Mouse (Mus musculus): ENCODE results near the gene Abhd11. TPM values are rescaled to one million over a fixed set of nuclear protein-coding genes. Genes with fewer than 3 reads are reported as not detected.
"Not testable (repeated sequence)": the region's sequence is repeated elsewhere in the genome, so short reads cannot be mapped to it uniquely, and the experiment has no call there.

The Abhd11 gene
- total RNA-seq, 2 experiments from 2014 or later: 61.4 to 65.0 TPM

DNA sequence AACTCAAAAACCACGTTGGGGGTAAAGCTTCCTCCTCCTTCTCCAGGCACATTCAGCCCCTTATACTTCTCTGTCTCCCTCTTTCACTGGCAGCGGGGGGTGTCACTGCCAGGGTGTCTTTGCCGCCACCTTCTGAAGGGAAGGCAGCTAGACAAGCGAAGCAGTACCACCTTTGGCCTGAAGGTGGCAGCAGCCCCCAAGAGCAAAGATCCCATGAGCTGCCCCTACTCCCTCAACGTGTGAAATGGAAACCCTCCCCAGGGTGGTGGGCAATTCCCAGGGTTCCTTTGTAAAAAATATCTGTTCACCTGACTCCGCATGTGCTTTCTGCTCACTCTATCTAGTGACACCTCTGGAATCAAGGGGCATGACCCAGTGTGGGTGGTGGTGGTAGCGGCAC is 6.5 kb downstream of the Abhd11 start:
- DNase-seq: peak; percentile 86 to 93
- intact Hi-C loops (cut with DNase I): loop anchor here (2.0 to 10.0 kb wide), 4 partner anchors 57 to 267 kb away; no protein-coding TSS in a partner anchor

DNA sequence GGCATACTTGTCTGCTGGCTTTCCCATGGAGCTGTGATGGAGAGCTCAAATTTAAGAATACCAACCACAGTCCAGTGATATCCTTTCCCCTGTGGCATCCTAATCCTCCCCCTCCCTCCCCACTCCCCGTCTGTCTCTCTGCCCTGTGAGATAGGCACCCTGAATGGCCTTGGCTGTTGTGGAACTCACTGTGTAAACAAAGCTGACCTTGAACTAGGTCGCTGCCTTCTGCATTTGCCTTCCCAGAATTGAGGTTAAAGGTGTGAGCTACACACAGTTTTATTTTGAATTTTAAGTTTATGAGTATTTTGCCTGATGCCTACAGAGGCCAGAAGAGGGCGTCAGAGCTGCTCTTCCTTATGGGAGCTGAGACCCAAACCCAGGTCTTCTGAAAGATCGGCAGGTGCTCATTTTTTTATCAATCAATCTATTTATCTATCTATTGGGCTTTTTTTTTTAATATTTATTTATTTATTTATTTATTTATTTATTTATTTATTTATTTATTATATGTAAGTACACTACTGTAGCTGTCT is 7.3 kb downstream of the Abhd11 start:
- intact Hi-C loops (cut with DNase I): loop anchor here (5.0 to 10.0 kb wide), 3 partner anchors 56 to 266 kb away; no protein-coding TSS in a partner anchor
- DNase-seq: no peak

DNA sequence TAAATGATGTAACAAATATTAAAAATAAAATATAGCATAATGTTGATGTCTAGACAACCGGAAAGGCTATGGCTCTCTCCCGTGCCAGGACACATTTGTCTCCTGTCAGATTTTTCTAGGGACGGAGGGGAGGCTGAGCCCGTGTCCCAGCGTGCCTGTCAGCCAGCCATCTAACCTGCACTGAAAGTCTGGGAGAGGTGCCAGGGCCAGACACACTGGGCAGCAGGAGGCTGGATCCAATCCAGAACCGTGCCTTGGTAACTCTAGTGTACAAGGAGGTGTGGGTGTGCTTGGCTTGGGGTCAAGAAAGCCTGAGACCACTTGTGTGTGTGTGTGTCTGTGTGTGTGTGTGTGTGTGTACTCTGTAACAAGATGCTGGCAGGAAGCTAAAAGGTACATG is 12.9 kb downstream of the Abhd11 start:
- DNase-seq: peak; percentile 69 to 80
- intact Hi-C loops (cut with DNase I): no loop called here

DNA sequence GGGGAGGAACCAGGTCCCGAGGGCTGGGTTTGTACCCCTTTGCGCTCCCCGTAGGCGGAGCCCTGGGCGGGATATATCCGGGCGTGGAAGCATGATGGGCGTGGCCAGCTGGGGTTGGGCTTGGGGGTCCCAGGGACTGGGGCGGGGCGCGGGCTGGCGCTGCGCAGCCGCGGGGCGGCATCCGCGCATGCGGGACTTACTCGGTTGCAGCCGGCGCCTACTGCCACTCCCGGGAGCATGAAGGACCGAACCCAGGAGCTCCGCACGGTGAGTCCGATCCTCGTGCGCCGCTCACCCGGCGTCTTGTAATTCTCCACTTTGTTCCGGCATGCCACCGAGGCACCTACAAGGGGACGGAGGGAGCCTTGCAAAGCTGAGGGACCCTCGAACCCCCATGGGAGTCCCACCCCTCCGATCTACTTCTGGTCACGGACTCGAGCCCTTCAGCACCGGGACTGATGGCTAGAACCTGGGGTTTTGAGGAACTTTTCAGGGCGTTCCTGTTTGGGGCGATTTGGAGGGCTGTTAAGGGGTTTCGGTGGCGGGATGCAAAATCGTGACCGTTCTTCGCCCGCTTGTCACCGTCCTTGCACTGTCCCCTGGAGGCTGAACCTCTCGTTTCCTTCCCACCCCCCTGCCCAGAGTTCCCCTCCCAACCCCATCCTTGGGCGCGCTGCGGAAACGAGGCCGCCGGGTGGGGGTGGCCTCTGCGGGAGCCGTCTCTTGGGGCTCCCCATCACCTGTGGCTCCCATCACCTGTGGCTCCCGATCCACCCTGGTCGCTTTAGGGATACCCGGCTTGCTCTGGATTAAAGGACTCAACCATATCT is 14.6 kb downstream of the Abhd11 start, which contains the start of gene Stx1a:
TSS of gene Stx1a (plus strand) at position 139 of the 830 bp plus-strand sequence.
- intact Hi-C loops (cut with DNase I): no loop called here

DNA sequence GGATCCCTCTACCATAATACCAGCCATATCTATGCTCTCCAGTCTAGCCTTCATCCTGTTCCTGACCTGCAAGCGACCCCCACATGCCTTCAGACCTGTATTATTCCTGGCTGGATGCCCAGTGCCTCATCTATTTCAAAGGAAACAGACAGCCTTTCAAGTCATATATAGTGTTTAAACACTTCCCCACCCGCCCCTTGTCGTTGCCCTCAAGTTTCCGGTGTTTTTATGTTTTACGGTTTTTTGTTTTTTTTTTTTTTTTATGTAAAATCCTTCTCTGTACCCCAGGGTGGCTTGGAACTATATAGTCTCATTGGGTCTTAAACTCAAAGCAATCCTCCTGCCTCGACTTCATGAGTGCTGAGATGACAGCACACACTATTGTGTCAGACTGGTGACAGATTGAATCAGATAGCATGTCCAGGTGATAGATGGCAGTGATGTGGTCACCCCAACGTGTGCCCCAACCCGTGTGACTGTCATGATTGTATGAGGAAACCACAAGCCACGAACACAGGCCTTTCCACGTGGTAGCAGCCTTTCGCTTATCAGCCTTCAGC is 15.8 kb downstream of the Abhd11 start:
- intact Hi-C loops (cut with DNase I): no loop called here
- no peak for DNase-seq

More for the DNA sequence above, 14.6 kb downstream of the Abhd11 start, which contains the start of gene Stx1a:
- peak; percentile 90 to 92 for DNase-seq

DNA sequence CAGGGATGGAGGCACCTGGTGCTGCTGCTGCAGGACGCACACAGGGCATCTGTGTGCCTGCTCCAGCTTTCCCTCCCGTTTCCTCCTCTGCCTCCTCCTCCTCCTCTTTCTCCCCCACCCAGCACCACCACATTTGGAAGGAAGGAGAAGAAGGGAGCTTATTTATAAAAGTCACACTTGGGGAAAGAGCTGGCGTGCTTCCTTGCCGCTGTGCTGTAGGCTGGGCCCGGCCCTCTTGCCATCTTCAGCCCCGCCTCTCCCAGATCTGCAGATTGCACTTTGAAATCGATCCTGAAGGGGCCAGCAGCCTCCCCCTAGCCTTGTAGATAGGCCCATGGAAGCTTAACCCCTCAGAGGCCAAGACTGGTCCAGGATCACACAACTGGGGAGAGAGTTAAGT is 16.9 kb downstream of the Abhd11 start:
- no peak for DNase-seq
- intact Hi-C loops (cut with DNase I): no loop called here

DNA sequence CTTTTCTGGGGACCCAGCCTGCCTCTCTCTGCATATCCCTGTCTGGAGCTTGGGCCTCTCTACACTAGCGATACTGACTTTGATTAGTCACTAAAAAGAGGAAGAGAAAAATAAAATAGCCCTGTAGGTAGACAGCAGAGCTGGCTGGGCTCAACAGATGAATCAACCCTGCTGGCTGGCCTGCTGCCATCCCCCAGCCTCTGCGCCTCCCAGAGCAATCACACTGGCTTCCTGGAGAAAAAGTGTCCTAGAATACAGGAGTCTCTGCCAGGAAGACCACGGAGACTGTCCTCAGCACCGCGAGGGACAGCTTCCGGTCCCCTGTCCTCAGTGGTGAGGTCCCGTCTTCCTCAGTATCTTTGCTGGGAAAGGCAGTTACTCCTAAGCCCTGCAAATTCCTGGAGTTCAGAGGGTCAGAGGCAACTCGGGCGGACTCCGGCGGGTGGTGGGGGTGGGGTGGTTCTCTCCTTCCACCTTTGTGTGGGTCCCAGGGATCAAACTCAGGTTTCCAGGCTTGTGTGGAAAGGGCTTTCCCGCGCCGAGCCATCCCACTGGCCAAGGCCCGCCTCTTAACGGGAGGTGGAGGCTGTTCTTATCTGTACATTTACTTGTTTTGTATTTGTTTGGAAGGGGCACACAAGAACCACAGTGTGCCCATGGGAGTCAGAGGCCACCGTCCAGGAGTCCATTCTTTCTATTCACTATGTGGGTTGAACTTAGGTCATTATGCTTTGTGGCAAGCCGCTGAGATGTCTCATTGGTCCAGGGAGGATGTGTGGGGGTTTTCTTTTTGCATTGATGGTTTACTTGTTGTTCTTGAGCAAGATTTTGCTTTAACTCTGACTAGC is 20.3 kb downstream of the Abhd11 start:
- intact Hi-C loops (cut with DNase I): no loop called here
- peak; percentile 67 to 69 for DNase-seq

DNA sequence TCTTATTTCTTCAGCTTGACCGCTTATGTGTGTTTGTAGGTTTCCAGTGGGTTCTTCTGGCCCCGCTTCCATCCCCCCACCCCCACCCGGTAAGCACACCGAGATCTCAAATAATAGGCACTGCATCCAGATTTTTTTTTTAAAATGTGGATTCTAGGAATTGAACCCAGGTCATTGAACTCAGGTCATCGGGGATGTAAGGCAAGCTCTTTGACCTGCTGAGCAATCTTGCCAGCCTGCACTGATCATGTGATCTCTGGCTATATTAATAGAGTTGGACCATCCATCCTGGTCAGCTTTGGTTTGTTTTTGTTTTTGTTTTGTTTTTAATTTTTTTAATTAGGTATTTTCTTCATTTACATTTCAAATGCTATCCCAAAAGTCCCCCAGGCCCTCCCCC is 23.6 kb downstream of the Abhd11 start:
- intact Hi-C loops (cut with DNase I): no loop called here
- no peak for DNase-seq

DNA sequence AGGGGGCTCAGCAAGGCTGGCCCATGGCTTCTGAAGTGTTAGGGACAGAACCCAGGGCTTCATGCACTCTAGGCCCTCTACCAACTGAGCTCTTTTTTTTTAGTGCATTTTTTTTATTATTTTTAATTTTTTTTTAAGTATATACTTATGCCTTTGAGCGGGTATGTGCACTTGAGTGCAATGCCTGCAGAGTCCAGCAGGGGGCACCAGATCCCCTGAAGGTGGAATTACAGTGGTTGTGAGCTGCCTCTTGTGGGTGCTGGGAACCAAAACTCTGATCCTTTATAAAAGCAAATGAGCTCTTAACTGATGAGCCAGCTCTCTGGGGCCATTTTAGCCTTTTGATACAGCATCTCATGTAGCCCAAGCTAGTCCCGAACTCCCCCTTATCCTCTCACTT is 25.6 kb downstream of the Abhd11 start:
- intact Hi-C loops (cut with DNase I): no loop called here
- DNase-seq: no peak

DNA sequence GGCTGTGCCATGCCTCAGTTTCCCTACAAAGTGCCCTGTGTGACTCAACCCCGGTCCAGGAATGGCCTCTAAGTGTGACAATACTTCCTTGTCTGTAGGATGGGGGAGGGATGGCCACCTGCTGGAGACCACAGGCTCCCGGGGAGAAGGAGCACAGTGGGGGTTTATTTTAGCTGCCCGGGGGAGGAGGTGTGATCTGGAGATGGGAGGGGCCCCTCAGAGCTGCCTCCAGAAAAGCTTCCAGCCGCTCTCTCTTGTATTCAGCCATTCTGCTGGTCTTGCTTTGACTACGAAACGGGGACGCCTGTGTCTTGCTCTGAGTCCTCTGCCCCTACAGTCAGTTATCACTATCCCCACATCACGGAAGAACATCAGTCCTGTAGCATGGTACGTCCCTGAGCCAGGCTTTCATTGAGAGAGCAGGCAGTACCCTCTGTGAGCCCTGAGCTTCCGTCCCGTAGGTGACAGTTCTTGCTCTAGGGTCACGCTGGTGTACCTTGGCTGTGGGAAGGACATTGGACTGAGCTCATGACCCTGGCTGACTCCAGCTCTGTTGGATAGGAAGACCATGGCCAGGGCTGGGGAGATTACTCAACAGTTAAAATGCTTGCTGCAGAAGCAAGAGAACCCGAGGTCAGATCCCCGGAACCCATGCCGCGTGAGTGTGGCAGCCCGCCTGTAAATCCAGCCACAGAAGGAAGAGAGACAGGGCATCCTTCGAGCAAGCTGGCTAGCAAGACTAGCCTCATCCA is 26.8 kb downstream of the Abhd11 start:
- DNase-seq: no peak
- intact Hi-C loops (cut with DNase I): no loop called here

DNA sequence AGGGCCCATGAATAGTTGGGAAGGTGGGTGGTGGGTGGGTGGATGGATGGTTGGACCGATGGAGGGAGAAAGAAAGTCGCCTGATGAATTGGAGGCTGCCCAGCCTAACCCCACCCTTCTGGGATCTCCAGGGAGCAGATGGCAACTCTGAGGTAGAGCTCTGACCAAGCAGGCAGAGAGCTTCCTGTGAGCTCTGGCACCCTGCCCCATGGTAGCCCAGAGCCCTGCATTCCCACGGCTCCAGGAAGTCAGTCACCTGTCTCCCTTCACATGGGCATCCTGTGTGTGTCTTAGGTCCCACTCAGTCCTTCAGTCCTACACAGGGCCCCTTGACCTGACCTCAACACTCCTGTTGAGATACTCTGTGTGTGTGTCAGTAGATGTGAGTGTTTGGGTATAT is 29.0 kb downstream of the Abhd11 start:
- intact Hi-C loops (cut with DNase I): no loop called here
- no peak for DNase-seq

DNA sequence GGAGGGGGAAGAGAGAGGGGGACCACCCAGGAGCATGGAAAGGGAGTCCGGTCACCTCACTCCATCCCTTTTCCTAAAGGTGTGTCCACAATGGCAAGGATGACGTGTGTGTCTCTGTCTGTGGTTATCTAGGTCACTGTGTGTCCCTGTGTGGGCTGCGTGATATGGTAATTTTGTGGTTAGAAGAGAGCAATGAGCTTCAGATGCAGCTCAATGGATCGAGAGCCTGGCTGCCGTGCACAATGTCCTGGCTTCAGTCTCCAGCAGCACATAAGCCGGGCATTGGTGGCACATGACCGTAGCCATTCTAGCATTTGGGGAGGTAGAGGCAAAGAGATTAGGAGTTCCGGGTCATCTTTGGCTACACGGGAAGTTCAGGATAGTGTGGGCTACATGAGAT is 30.6 kb downstream of the Abhd11 start:
- intact Hi-C loops (cut with DNase I): no loop called here
- no peak for DNase-seq

DNA sequence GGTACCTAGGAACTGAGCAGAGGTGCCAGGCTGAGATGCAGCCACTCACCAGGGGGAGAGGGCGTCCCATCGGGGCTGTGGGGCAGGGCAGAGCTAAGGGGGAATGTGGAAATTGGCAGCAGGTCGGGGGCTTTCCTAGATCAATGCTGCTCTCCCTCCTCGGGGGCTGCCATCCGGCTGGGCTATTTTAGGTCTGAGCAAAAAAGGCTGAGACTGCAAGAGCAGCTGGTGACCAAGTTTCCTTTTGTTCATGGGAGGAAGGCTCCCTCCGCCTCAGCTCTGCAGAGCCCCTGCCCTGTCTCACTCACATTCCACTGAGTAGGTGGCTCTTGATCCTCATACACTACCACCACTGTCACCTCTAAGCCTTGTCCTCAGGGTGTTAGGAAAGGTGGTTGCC is 31.1 kb downstream of the Abhd11 start:
- DNase-seq: no peak
- intact Hi-C loops (cut with DNase I): no loop called here

DNA sequence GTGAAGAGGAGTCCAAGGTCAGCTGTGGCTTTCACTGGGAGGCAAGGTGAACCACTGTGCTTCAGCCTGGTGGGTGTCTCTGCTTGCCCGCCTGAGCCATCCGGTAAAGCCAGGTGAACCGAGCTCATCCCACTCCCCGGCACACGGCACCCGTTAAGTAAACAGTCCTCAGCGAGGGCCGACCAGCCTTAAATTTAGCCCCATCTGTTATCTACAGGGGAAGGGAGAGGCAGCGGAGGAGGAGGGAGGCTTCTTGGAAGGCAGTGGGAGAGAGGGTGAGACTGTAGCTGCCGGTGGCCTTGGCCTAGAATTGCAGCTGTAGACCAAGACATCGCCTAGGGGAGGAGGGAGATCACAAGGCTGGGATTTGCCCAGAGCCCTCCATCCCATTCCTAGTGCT is 31.8 kb downstream of the Abhd11 start:
- intact Hi-C loops (cut with DNase I): no loop called here
- DNase-seq: no peak

DNA sequence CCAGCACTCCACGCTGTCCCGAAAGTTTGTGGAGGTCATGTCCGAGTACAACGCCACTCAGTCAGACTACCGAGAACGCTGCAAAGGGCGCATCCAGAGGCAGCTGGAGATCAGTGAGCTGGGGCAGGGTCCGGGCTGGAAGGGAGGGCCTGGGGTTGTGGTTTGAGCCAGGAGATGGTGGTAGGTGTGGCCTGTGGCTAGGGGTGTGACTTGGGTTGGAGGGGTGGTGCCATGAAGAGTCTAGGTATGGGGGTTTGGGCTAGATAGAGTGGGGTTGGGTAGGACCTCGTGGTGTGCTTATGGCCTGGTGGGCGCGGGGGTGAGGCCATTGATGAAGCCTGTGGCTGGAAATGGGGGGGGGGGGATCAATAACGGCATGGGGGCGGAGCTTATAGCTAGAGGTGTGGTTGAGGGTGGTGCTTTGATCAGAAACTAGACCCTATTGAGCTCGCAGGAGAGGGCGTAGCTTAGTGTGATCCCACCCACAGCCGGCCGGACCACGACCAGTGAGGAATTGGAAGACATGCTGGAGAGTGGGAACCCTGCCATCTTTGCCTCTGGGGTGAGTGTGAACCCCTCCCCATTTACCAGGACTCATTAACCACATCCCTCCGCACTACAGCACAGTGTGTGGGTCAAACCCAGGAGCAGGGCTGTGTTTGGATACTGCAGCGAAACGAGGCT is 33.3 kb downstream of the Abhd11 start:
- intact Hi-C loops (cut with DNase I): no loop called here
- DNase-seq: no peak

DNA sequence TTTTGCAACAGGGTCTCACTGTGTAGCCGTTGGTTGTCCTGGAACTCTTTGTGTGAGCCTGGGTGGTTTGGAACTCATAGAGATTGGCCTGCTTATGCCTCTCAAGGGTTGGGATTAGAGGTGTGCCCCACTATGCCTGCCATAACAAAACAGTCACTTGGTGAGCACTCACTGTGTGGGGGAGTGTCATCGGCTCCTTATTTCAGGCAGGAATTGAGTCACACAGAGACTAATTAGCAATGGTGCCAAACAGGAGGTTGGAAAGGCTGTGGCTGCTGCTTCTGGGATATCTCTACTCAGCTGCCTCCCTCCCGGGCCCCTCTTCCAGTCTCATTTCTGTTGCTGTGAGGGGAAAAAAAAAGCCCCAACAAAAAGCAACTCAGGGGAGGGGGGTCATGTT is 35.6 kb downstream of the Abhd11 start:
- intact Hi-C loops (cut with DNase I): no loop called here
- no peak for DNase-seq

DNA sequence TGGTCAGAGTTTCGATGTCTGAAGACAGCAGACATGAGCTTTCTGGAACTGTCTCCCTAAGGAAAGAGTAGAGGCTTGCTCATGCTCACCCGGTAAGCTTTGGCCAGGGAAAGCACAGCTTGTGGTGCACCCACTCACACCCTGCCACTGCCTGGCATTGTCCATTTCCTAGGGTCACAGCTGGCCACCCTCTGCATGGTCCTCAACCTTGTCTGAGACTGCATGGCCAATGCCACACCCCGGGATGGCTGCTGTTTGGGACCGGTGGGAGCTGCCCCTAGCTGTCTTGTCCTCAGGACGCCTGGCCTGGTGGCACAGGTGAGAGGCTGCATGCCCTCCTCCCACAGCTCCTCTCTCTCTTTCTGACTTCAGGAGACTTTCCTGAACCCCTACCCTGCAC is 39.6 kb downstream of the Abhd11 start:
- intact Hi-C loops (cut with DNase I): no loop called here
- DNase-seq: no peak

DNA sequence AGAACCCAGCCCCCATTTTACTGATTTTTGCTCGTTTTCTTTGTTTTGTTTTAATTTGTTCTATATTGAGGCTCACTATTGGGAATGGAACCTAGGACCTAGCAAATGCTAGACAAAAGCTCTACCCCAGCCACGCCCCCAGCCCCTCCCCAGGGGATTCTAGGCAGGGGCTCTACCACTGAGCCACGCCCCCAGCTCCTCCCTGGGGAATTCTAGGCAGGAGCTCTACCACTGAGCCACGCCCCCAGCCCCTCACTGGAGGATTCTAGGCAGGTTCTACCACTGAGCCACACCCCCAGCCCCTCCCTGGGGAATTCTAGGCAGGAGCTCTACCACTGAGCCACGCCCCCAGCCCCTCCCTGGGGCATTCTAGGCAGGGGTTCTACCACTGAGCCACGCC is 40.3 kb downstream of the Abhd11 start:
- intact Hi-C loops (cut with DNase I): not testable (repeated sequence)

DNA sequence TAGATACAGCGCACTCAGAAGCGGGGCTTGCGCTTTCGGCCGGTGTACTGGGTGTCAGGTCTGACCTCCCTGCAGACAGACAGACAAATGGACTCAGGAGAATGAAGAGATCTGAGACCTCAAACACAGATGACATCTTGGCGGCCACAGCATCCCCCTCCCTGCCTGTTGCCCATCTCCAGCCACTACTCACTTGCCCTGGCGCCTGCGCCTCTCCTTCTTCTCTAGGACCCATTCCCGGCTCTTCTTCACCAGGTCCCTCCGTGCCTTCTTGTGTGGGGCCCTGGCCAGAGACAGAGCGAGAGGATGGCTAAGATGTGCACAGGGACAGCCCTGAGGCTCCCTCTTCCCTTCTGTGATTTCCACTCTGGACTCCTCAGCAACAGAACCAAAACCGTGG is 44.4 kb downstream of the Abhd11 start:
- DNase-seq: no peak
- intact Hi-C loops (cut with DNase I): no loop called here

More for the DNA sequence above, 40.3 kb downstream of the Abhd11 start:
- DNase-seq: not testable (repeated sequence)
